Mouse (Mus musculus) kidney, embryonic 16.5 days (tissue): ENCODE measurements around the gene Cenpu. TPM values are rescaled to one million over a fixed set of nuclear protein-coding genes. Genes with fewer than 3 reads are reported as not detected.

Source experiments
- ATAC-seq: fragments of 200-750 bp; cut with Nextera tagmentation; 2 replicates; pipeline ENCODE4 v1.8.0; 2017; ENCODE audit warnings: moderate TSS enrichment; ENCODE audit not compliant: low FRiP score, low TSS enrichment
- H3K27ac ChIP-seq: fragments of 300-500 bp; sonication (generic); 2 replicates; pipeline ENCODE4 v1.5.1; 2014; ENCODE audit warnings: low read length
- H3K27me3 ChIP-seq: fragments of 300-500 bp; sonication (generic); 2 replicates; pipeline ENCODE4 v1.6.1; 2014; ENCODE audit warnings: low read length, control low read depth, mixed read lengths; ENCODE audit not compliant: insufficient read depth
- H3K36me3 ChIP-seq: fragments of 300-500 bp; sonication (generic); 2 replicates; pipeline ENCODE4 v1.6.1; 2014; ENCODE audit warnings: low read length, control low read depth, mixed read lengths; ENCODE audit not compliant: insufficient read depth
- H3K4me1 ChIP-seq: fragments of 300-500 bp; sonication (generic); 2 replicates; pipeline ENCODE4 v1.6.1; 2014; ENCODE audit warnings: low read length, control low read depth, mixed read lengths; ENCODE audit not compliant: insufficient read depth
- H3K4me2 ChIP-seq: fragments of 300-500 bp; sonication (generic); replicated peaks from 2 replicates; pipeline ENCODE4 v1.6.1; 2014; ENCODE audit warnings: low read depth, low read length
- H3K4me3 ChIP-seq: fragments of 300-500 bp; sonication (generic); 2 replicates; pipeline ENCODE4 v1.5.1; 2014; ENCODE audit warnings: mild to moderate bottlenecking, low read length
- H3K9ac ChIP-seq: fragments of 300-500 bp; sonication (generic); replicated peaks from 2 replicates; pipeline ENCODE4 v1.6.1; 2014; ENCODE audit warnings: low read length
- H3K9me3 ChIP-seq: fragments of 300-500 bp; sonication (generic); 2 replicates; pipeline ENCODE4 v1.6.1; 2016; ENCODE audit warnings: low read length, control low read depth
- WGBS: fragments of 180-500 bp; shearing (Covaris S2); extraction: QIAGEN DNeasy Blood & Tissue Kit; methylation state at CpG from one replicate; pipeline ENCODE4 v1.1.7; 2014; 5-methylcytosine and 5-hydroxymethylcytosine counted together
- polyA plus RNA-seq: library from polyadenylated mRNA; unstranded; fragments of >200 nt; fragmentation: Nextera tagmentation; extraction: Ambion mirVana; gene quantifications from 2 replicates; pipeline ENCODE4 v1.2.1, GENCODE M21; 2015

Gene Cenpu
- polyA plus RNA-seq, 1 experiment from 2014 or later: 17.2 TPM

DNA sequence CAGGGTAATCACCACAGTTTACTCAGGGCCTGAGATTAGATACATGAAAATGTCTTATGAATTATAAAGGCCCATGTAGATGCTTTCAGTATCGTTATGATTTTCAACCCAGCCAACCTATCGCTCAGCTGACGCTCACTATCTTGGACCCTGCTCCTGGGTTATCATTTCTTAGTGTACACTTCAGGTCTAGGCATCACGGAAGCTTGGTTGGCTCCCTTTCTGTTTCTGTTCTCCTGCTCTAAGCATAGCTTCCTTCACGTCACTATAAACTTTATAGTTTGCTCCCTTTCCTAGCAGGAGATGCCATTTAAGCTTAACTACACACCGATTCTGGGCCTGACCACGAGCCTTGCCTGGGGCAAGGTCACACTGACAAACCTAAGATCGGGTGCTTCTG lies 59.7 kb downstream of the Cenpu start:
- Histone ChIP-seq H3K4me2 (no peak overlapping the region), H3K4me1 (peaks cover 10% of the 10 kb centered on the region; the same call in 1 of the 2 replicates), H3K9ac (no peak overlapping the region), H3K36me3 (peaks cover 17% of the 10 kb centered on the region; the same call in 1 of the 2 replicates), H3K27me3 (no peaks in the 10 kb centered on the region), H3K9me3 (no peaks in the 10 kb centered on the region), H3K27ac (no peak overlapping the region), H3K4me3 (no peak overlapping the region)
- WGBS: 88% methylated on average over 8 of the region's 8 CpGs
- no peak for ATAC-seq

DNA sequence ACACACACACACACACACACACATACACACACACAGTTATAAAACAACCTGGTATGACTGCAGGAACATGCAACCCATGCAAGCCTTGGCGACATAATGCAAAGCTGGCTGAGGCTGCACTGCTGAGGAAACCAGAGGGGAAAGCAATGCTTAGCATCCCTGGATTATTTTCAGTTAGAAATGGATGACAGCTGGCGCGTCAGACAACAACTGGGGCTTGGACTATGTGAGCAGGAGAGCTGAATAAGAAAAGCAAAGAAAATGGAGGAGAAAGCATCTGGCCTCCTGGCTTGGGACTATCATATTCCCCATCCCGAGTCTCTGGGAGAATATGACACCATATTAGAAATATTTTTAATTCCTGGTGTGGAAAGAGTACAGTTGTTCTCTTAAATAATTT lies 61.1 kb downstream of the Cenpu start:
- H3K27ac ChIP-seq: no peak overlapping the region
- 60% methylated on average over 4 of the region's 4 CpGs for WGBS

DNA sequence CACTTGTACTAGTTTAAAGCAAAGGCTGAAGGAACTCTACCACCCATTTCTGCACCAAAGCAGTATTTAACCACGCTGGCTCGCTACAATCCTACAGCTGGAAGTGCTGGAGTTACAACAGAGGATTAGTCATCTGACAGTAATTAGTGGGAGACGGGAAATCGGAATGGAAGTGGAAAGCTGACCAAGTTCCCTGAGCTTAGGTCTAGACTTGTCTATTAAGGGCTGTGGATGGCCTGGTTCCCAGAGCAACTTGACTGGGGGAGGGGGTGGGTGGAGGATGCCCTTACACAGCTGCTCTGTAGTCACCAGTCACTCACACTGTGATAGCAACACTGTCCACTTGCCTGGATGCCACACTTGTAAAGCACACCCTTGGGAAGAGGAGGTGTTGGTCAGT lies 61.5 kb downstream of the Cenpu start:
- Histone ChIP-seq H3K27ac (no peak overlapping the region), H3K4me2 (no peak overlapping the region), H3K36me3 (peaks cover 9% of the 10 kb centered on the region; the same call in 1 of the 2 replicates), H3K4me3 (no peak overlapping the region), H3K27me3 (no peaks in the 10 kb centered on the region), H3K9me3 (no peaks in the 10 kb centered on the region), H3K4me1 (peaks cover 10% of the 10 kb centered on the region; the same call in 1 of the 2 replicates), H3K9ac (no peak overlapping the region)
- 39% methylated on average over 4 of the region's 4 CpGs for WGBS
- ATAC-seq: no peak

More for the DNA sequence above, 61.1 kb downstream of the Cenpu start:
- no peaks in the 10 kb centered on the region for H3K9me3 ChIP-seq
- H3K36me3 ChIP-seq: peaks cover 9% of the 10 kb centered on the region; the same call in 1 of the 2 replicates
- H3K4me1 ChIP-seq: peaks cover 10% of the 10 kb centered on the region; the same call in 1 of the 2 replicates
- no peaks in the 10 kb centered on the region for H3K27me3 ChIP-seq
- ATAC-seq: no peak
- H3K9ac ChIP-seq: no peak overlapping the region
- H3K4me2 ChIP-seq: no peak overlapping the region
- no peak overlapping the region for H3K4me3 ChIP-seq

DNA sequence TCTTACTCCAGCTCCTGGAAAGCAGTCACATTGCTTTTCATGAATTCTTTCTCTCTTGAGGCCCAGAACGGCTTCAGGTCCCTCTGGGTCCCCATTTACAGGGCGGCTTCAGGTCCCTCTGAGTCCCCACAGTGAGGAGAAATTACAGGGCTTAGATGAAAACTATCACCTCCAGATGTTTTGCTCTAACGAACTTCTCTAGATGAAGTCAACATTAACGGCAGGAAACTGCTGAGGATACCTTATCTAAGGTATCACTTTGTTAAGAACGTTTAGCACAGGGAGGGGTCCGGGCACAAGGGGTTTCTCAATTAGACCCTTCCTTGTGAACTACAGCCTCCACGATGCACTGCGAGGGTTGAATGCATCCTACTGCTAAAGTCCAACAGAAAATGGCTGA lies 64.1 kb downstream of the Cenpu start:
- H3K4me2 ChIP-seq: peak overlapping the region; percentile 59; the same call in 1 of the 2 replicates
- H3K36me3 ChIP-seq: 0 out of 2 replicates have a peak, but pooled peaks cover 2% of the 10 kb centered on the region
- H3K27ac ChIP-seq: no peak overlapping the region
- no peak overlapping the region for H3K9ac ChIP-seq
- H3K9me3 ChIP-seq: no peaks in the 10 kb centered on the region
- H3K27me3 ChIP-seq: no peaks in the 10 kb centered on the region
- no peak for ATAC-seq
- H3K4me3 ChIP-seq: peak overlapping the region; percentile 67
- WGBS: 88% methylated on average over 8 of the region's 8 CpGs
- H3K4me1 ChIP-seq: peaks cover 20% of the 10 kb centered on the region

DNA sequence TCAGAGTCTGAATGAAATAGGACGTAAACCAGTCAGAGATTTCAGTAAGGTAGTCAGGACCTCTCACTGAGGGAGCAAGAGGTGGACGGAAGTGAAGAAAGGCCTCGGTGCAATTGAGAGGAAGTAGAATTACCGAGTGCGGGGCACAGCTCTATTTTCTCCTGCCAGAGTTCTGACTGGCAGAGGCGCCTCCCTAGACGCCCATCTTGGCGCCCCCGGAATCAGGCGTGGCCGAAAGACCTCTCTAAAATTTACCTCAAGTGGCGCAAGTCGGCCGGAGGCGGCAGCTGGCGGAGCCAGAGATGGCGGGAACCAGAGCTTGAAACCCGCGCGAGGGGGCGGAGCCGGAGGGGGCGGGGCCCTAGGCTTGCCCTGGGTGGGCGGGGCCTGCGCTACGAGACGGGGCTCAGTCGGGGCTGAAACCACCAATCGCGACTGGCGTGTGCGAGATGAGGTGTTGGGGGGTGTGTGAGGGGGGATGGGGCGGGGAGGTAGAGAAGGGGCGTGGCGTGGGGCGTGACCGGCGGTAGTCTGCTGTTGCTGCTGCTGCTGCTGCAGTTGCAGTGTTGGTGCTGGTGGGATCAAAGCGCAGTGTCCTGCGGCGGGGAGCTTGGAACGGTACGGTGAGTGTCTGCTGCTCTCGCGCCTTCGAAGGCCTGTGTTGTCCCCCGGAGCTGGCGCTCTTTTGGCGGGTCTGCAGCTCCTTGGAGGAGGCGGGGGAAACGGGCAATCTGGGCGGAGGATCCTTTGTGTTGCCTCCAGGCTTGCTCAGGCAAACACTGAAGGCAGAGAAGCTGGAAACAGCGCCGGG lies 65.3 kb downstream of the Cenpu start, which contains the start of the genes Primpol and Casp3:
Primpol (minus strand) TSS at position 334 of the 811 bp plus-strand sequence.
Casp3 (plus strand) TSS at position 413 of the 811 bp plus-strand sequence.
- 0% methylated on average over 47 of the region's 54 CpGs for WGBS
- Histone ChIP-seq H3K9ac (peak within 1 kb of the TSS; percentile 82), H3K27ac (peak within 1 kb of the TSS; percentile 93), H3K9me3 (no peaks in the 10 kb centered on the region), H3K4me3 (peak within 1 kb of the TSS; percentile 67), H3K4me1 (peaks cover 20% of the 10 kb centered on the region), H3K4me2 (peak within 1 kb of the TSS; percentile 73), H3K36me3 (0 out of 2 replicates have a peak, but pooled peaks cover 2% of the 10 kb centered on the region), H3K27me3 (no peaks in the 10 kb centered on the region)
- peak; percentile 98 for ATAC-seq

DNA sequence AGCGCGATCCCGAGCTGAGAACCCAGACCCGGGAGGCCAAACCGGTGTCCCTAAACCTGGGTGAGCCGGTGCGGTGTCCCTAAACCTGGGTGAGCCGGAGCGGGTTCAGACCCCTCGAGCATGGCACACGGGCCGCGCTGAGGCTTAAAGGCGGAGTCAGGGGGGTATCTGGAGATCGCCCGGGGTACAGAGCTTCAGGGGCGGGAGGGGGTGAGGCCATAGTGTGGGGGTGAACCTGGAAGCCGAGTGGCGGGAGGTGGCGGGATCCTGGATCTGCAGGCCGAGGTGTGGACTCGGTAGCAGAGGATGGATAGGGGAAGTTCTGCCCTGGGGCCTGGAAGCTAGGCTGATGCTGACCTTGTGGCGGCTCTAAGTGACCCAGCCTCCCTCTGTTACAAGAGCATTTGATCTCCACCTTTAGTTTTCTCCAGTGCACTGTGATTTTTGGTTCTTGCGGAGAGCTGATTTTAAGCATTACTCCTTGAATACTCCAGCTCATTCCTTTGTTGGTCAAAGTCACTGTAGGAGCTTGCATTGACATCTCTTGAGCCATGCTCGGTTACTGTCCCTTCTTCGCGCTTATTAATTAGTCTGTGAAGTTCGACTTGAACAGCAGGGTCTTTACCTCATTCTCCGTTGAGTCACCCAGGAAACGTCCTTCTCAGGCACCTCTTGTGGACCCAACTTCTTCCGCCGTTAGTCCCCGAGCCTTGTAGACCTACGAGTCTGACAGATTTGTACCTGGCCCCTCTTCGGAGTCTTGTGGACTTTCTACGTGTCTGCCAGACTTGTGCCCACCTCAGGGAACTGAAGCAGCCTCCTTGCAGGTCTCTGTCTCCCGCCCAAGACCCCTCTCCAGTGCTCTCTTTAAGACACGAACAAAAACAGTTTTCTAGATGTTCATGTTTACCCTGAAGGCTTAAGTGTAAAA lies 66.1 kb downstream of the Cenpu start:
- Histone ChIP-seq H3K9ac (peak overlapping the region; percentile 81), H3K9me3 (no peaks in the 10 kb centered on the region), H3K4me1 (peaks cover 19% of the 10 kb centered on the region), H3K36me3 (0 out of 2 replicates have a peak, but pooled peaks cover 2% of the 10 kb centered on the region), H3K27me3 (no peaks in the 10 kb centered on the region), H3K4me3 (peak overlapping the region; percentile 67), H3K4me2 (peak overlapping the region; percentile 73), H3K27ac (peak overlapping the region; percentile 93)
- no peak; the same call in 1 of the 2 replicates for ATAC-seq
- under 1% methylated on average over 38 of the region's 38 CpGs for WGBS

DNA sequence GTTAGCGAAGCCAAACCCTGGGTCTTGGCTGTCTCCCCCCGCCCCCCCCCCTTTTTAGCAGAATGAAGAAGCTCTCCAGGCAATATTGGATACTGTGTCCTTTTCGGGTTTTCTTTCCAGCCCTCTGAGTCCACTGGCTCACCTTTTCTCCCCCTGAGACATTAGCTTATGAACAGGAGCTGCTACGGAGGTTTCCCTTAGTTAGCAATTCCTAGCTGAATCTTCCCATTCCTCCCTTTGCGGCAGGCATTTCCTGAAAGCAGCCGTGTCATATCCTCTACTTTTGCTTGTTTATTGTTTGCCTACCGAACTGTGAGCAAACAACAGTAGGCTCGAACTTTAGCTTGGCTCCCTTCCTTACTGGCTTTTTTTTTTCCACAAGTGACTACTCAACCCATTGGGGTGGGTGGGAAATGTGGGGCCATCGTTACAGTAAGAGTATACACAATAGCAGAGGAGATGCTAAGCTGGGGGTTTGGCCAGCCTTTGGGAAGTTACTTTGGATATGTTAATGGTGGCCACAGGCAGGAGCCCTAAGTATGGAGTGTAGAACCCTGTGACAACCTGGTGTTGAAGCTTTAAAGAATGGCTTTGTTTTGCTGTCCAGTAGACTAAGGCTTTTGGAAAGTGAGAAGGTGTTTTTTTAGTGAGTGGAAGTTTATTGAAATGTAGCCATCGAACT lies 67.0 kb downstream of the Cenpu start:
- Histone ChIP-seq H3K9me3 (no peaks in the 10 kb centered on the region), H3K9ac (peak overlapping the region; percentile 81), H3K27ac (peak overlapping the region; percentile 20; the same call in 1 of the 2 replicates), H3K4me1 (peaks cover 12% of the 10 kb centered on the region), H3K4me2 (peak overlapping the region; percentile 73), H3K4me3 (peak overlapping the region; percentile 67), H3K36me3 (0 out of 2 replicates have a peak, but pooled peaks cover 2% of the 10 kb centered on the region), H3K27me3 (no peaks in the 10 kb centered on the region)
- WGBS: 2% methylated on average over 10 of the region's 10 CpGs
- no peak for ATAC-seq

DNA sequence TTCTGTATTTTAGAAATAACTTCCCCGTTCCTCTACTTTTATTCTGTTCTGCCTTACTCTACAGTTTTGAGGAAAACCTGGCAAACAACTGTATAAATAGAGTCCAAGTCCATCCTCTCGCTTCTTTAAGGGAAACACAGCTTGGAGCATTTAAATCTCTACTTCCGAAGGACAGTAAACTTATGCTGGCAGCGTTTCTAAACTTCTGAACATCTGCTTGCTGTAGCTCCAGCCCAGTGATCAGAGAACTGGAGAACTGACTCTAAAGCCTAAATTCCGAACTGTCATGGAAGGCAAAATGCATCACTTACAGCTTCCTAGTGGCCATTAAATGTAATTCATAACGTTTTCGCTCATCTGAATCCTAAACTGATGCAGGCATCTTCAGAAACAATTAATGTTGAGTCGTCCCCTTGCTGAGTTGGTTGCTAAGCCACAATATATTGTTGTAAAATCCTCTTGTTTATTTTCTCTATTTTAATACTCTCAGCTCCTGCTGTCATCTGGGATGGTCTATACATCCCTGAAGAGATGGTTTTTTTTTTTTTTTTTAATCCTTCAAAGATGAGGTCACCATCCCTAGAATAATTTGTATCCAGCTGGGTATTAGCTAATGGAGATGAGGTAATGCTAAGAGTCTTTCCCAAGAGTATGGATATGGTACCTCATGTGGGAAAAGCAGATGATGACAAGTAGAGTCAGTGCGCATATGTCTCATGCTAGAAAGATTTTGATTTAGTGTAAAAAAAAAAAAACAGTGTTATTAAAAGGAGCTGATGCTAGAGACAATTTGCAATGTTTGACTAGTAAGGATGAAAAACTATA lies 70.8 kb downstream of the Cenpu start:
- H3K9me3 ChIP-seq: no peaks in the 10 kb centered on the region
- no peaks in the 10 kb centered on the region for H3K27me3 ChIP-seq
- 76% methylated on average over 9 of the region's 9 CpGs for WGBS
- peaks cover 12% of the 10 kb centered on the region for H3K4me1 ChIP-seq
- H3K36me3 ChIP-seq: no peaks in the 10 kb centered on the region
- no peak overlapping the region for H3K4me3 ChIP-seq
- no peak overlapping the region for H3K27ac ChIP-seq
- H3K4me2 ChIP-seq: no peak overlapping the region
- no peak for ATAC-seq
- H3K9ac ChIP-seq: no peak overlapping the region
